Mouse (Mus musculus) midbrain, embryonic 10.5 days (tissue): ENCODE data around the gene Hace1. TPM values are rescaled to one million over a fixed set of nuclear protein-coding genes. Genes with fewer than 3 reads are reported as not detected.

Experiments
- DNase-seq: peaks from one replicate; pipeline ENCODE4 v3.0.0-alpha.2; 2017; ENCODE audit warnings: low spot score
- H3K27ac ChIP-seq: fragments of 300-500 bp; sonication (generic); replicated peaks from 2 replicates; pipeline ENCODE4 v1.5.1; 2016; ENCODE audit warnings: mild to moderate bottlenecking
- H3K27me3 ChIP-seq: fragments of 300-500 bp; sonication (generic); 2 replicates; pipeline ENCODE4 v1.6.1; 2016; ENCODE audit warnings: low read depth, mild to moderate bottlenecking; ENCODE audit not compliant: poor library complexity, severe bottlenecking
- H3K36me3 ChIP-seq: fragments of 300-500 bp; sonication (generic); 2 replicates; pipeline ENCODE4 v1.6.1; 2016; ENCODE audit warnings: mild to moderate bottlenecking, moderate library complexity
- H3K4me1 ChIP-seq: fragments of 300-500 bp; sonication (generic); 2 replicates; pipeline ENCODE4 v1.6.1; 2016
- H3K4me3 ChIP-seq: fragments of 300-500 bp; sonication (generic); 2 replicates; pipeline ENCODE4 v1.5.1; 2016; ENCODE audit warnings: mild to moderate bottlenecking, moderate library complexity
- H3K9me3 ChIP-seq: fragments of 300-500 bp; sonication (generic); replicated peaks from 2 replicates; pipeline ENCODE4 v1.6.1; 2016; ENCODE audit warnings: mild to moderate bottlenecking
- WGBS: fragments of 180-500 bp; shearing (Covaris S2); methylation state at CpG from one replicate; pipeline ENCODE4 v1.1.7; 2016; 5-methylcytosine and 5-hydroxymethylcytosine counted together
- polyA plus RNA-seq: library from polyadenylated mRNA; unstranded; fragments of >200 nt; fragmentation: Nextera tagmentation; extraction: Ambion mirVana; gene quantifications from 2 replicates; pipeline ENCODE4 v1.2.1, GENCODE M21; 2016

Hace1 gene
- polyA plus RNA-seq, 1 experiment from 2014 or later = 21.9 TPM

- H3K36me3 ChIP-seq = peaks cover 10% of the 10 kb centered on the region; the same call in 1 of the 2 replicates
- no peak overlapping the region for H3K27ac ChIP-seq
- H3K4me1 ChIP-seq = no peaks in the 10 kb centered on the region
- WGBS = 94% methylated on average over 10 of the region's 10 CpGs
- H3K4me3 ChIP-seq = no peak overlapping the region
- H3K9me3 ChIP-seq = no peaks in the 10 kb centered on the region
- no peak for DNase-seq
- H3K27me3 ChIP-seq = no peaks in the 10 kb centered on the region
Observed at GRCm38 (mm10) chr10:45632641-45633040, 55.0 kb downstream of the Hace1 start.

- Histone ChIP-seq H3K4me1 (no peaks in the 10 kb centered on the region), H3K27me3 (no peaks in the 10 kb centered on the region), H3K36me3 (peaks cover 24% of the 10 kb centered on the region), H3K27ac (no peak overlapping the region), H3K4me3 (no peak overlapping the region), H3K9me3 (no peaks in the 10 kb centered on the region; the same call in 1 of the 2 replicates)
- no peak for DNase-seq
- 88% methylated on average over 3 of the region's 3 CpGs for WGBS
Observed at GRCm38 (mm10) chr10:45635201-45635600, 57.6 kb downstream of the Hace1 start.

GRCm38 (mm10) chr10:45639762-45640161 lies 62.1 kb downstream of the Hace1 start:
- H3K4me3 ChIP-seq = no peak overlapping the region
- H3K4me1 ChIP-seq = no peaks in the 10 kb centered on the region
- DNase-seq = no peak
- no peaks in the 10 kb centered on the region; the same call in 1 of the 2 replicates for H3K9me3 ChIP-seq
- peaks cover 33% of the 10 kb centered on the region for H3K36me3 ChIP-seq
- no peaks in the 10 kb centered on the region for H3K27me3 ChIP-seq
- H3K27ac ChIP-seq = no peak overlapping the region

GRCm38 (mm10) chr10:45654026-45654425 lies 76.4 kb downstream of the Hace1 start:
- Histone ChIP-seq H3K4me3 (no peak overlapping the region), H3K9me3 (no peaks in the 10 kb centered on the region), H3K4me1 (no peaks in the 10 kb centered on the region), H3K27ac (no peak overlapping the region), H3K36me3 (peaks cover 39% of the 10 kb centered on the region), H3K27me3 (no peaks in the 10 kb centered on the region)
- WGBS = 96% methylated on average over 2 of the region's 2 CpGs
- DNase-seq = no peak

- peaks cover 37% of the 10 kb centered on the region for H3K36me3 ChIP-seq
- H3K27ac ChIP-seq = no peak overlapping the region
- WGBS = 93% methylated on average over 9 of the region's 9 CpGs
Observed at GRCm38 (mm10) chr10:45662015-45662414, 84.4 kb downstream of the Hace1 start.

GRCm38 (mm10) chr10:45668266-45668665 lies 90.6 kb downstream of the Hace1 start:
- 95% methylated on average over 2 of the region's 2 CpGs for WGBS

More at GRCm38 (mm10) chr10:45662015-45662414, 84.4 kb downstream of the Hace1 start:
- H3K9me3 ChIP-seq = peaks cover 12% of the 10 kb centered on the region; the same call in 1 of the 2 replicates
- no peaks in the 10 kb centered on the region for H3K27me3 ChIP-seq
- no peak overlapping the region for H3K4me3 ChIP-seq
- no peaks in the 10 kb centered on the region for H3K4me1 ChIP-seq
- DNase-seq = no peak

GRCm38 (mm10) chr10:45676796-45677195 lies 99.2 kb downstream of the Hace1 start:
- Histone ChIP-seq H3K27ac (no peak overlapping the region), H3K4me1 (peaks cover 3% of the 10 kb centered on the region; the same call in 1 of the 2 replicates), H3K4me3 (no peak overlapping the region), H3K9me3 (no peaks in the 10 kb centered on the region), H3K27me3 (no peaks in the 10 kb centered on the region), H3K36me3 (peaks cover 27% of the 10 kb centered on the region)
- DNase-seq = no peak

More at GRCm38 (mm10) chr10:45668266-45668665, 90.6 kb downstream of the Hace1 start:
- H3K9me3 ChIP-seq = peaks cover 14% of the 10 kb centered on the region; the same call in 1 of the 2 replicates
- DNase-seq = no peak
- no peak overlapping the region for H3K4me3 ChIP-seq
- H3K4me1 ChIP-seq = peaks cover 3% of the 10 kb centered on the region; the same call in 1 of the 2 replicates
- no peaks in the 10 kb centered on the region for H3K27me3 ChIP-seq
- peaks cover 47% of the 10 kb centered on the region for H3K36me3 ChIP-seq
- no peak overlapping the region for H3K27ac ChIP-seq

GRCm38 (mm10) chr10:45686191-45686590 lies 108.6 kb downstream of the Hace1 start:
- Histone ChIP-seq H3K4me1 (no peaks in the 10 kb centered on the region), H3K9me3 (no peaks in the 10 kb centered on the region), H3K36me3 (peaks cover 12% of the 10 kb centered on the region), H3K27ac (no peak overlapping the region), H3K27me3 (no peaks in the 10 kb centered on the region), H3K4me3 (no peak overlapping the region)
- 89% methylated on average over 1 of the region's 1 CpGs for WGBS
- no peak for DNase-seq

GRCm38 (mm10) chr10:45694931-45695330 lies 117.3 kb downstream of the Hace1 start:
- DNase-seq = no peak
- no peak overlapping the region for H3K27ac ChIP-seq
- no peaks in the 10 kb centered on the region for H3K27me3 ChIP-seq

GRCm38 (mm10) chr10:45695522-45695921 lies 117.9 kb downstream of the Hace1 start:
- Histone ChIP-seq H3K36me3 (peaks cover 3% of the 10 kb centered on the region), H3K27me3 (no peaks in the 10 kb centered on the region), H3K4me1 (no peaks in the 10 kb centered on the region), H3K27ac (no peak overlapping the region), H3K9me3 (no peaks in the 10 kb centered on the region), H3K4me3 (no peak overlapping the region)
- 95% methylated on average over 1 of the region's 1 CpGs for WGBS
- no peak for DNase-seq

More at GRCm38 (mm10) chr10:45694931-45695330, 117.3 kb downstream of the Hace1 start:
- H3K4me1 ChIP-seq = no peaks in the 10 kb centered on the region
- H3K9me3 ChIP-seq = no peaks in the 10 kb centered on the region
- H3K4me3 ChIP-seq = no peak overlapping the region
- peaks cover 3% of the 10 kb centered on the region; the same call in 1 of the 2 replicates for H3K36me3 ChIP-seq

- Histone ChIP-seq H3K4me1 (no peaks in the 10 kb centered on the region), H3K36me3 (peaks cover 17% of the 10 kb centered on the region), H3K9me3 (no peaks in the 10 kb centered on the region), H3K27ac (no peak overlapping the region), H3K27me3 (no peaks in the 10 kb centered on the region), H3K4me3 (no peak overlapping the region)
- 88% methylated on average over 3 of the region's 3 CpGs for WGBS
- no peak for DNase-seq
Observed at GRCm38 (mm10) chr10:45698930-45699329, 121.3 kb downstream of the Hace1 start.

GRCm38 (mm10) chr10:45706849-45707248 lies 129.2 kb downstream of the Hace1 start:
- WGBS = 86% methylated on average over 2 of the region's 2 CpGs

GRCm38 (mm10) chr10:45710848-45711247 lies 133.2 kb downstream of the Hace1 start:
- H3K9me3 ChIP-seq = no peaks in the 10 kb centered on the region
- H3K4me3 ChIP-seq = no peak overlapping the region
- H3K4me1 ChIP-seq = peaks cover 5% of the 10 kb centered on the region; the same call in 1 of the 2 replicates
- H3K27me3 ChIP-seq = no peaks in the 10 kb centered on the region
- no peak overlapping the region for H3K27ac ChIP-seq
- H3K36me3 ChIP-seq = peaks cover 29% of the 10 kb centered on the region
- no peak for DNase-seq
- WGBS = 98% methylated on average over 3 of the region's 3 CpGs

More at GRCm38 (mm10) chr10:45706849-45707248, 129.2 kb downstream of the Hace1 start:
- H3K9me3 ChIP-seq = no peaks in the 10 kb centered on the region
- no peak for DNase-seq
- no peak overlapping the region for H3K27ac ChIP-seq
- peaks cover 20% of the 10 kb centered on the region for H3K36me3 ChIP-seq
- no peaks in the 10 kb centered on the region for H3K27me3 ChIP-seq
- peaks cover 5% of the 10 kb centered on the region; the same call in 1 of the 2 replicates for H3K4me1 ChIP-seq
- H3K4me3 ChIP-seq = no peak overlapping the region
